Mouse (Mus musculus) induced T-regulatory cell, adult 2 months (primary cell): Measurements from ENCODE around the gene Ccdc74a.

Experiments used
- DNase-seq: peaks from one replicate; pipeline ENCODE4 v3.0.0-alpha.2; 2012; ENCODE audit warnings: low read depth

The Ccdc74a gene

GRCm38 (mm10) chr16:17641301-17641700, 5.0 kb upstream of the Ccdc74a start:
- DNase-seq: no peak

GRCm38 (mm10) chr16:17642311-17642710, 4.0 kb upstream of the Ccdc74a start:
- DNase-seq: no peak

GRCm38 (mm10) chr16:17643437-17643990, 2.8 kb upstream of the Ccdc74a start:
- no peak for DNase-seq

DNA sequence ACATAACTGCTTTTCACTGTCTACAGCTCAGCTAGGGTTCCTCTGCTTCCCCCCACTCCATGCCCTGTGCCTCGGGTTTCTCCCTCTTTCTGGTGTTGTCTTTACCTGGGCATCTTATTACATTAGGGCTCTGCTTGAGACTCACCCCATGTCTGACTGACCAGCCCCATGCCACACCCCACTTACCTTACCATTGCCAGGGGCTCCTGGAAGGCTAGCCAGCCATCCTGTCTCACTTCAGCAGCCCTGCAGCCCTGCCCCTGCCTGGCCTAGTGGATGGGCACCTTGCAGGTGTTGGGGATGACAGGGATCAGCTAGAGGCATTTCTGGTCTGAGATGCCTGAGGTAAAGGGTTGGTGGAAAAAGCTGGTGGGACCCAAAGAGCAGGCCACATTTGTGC, 886 bp downstream of the Ccdc74a start:
- DNase-seq: no peak

GRCm38 (mm10) chr16:17647566-17648340, 1.5 kb downstream of the Ccdc74a start:
- no peak for DNase-seq

DNA sequence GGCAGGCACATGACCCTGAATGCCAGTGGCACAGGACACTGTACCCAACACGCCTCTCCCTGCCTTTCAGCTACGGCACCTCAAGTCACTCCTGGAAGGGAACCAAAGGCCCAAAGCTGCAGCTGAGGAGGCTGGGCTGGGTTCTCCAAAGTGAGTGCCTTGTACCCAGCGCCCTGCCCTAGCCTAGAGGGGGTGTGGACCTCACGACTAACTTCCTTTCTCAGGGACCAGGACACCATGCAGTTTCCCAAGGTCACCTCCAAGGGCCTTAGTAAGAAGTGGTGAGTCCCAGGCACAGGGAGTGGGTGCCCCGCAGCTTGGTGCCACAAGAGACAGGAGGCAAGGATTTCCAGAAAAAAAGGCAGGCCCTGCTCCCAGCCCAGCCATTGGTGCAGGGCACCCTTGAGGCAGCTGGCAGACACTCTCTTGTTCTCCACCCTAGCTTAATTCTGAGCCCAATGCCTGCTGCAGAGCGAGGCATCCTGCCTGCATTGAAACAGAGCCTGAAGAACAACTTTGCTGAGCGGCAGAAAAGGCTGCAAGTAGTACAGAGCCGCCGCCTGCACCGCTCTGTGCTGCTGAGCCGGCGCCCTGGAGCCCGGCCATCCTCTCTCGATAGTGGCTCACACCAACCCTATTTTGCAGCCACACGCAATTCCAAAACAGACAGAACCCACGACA, 3.8 kb downstream of the Ccdc74a start:
- DNase-seq: no peak

GRCm38 (mm10) chr16:17650711-17651110, 4.4 kb downstream of the Ccdc74a start:
- no peak for DNase-seq

DNA sequence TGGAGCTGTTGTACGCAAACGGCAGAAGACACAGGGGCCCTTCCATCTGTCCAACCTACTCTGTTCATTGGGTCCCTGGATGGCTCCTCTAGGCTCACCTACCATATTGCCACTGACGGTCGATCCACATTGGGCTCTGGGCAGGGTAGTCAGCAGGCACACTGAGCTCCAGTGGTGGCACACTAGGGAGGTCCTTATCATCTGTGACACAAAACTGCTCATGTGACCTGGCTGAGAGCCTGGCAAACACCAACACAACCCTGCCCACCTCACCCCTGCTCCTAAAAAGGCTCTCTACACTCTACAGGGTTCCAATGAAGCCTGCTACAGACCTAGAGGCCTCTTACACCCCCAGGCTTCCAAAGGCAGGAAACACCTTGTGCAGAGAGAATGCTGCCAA, 6.3 kb downstream of the Ccdc74a start:
- DNase-seq: no peak

- no peak for DNase-seq
Measured at GRCm38 (mm10) chr16:17653601-17654000, 7.3 kb downstream of the Ccdc74a start.

DNA sequence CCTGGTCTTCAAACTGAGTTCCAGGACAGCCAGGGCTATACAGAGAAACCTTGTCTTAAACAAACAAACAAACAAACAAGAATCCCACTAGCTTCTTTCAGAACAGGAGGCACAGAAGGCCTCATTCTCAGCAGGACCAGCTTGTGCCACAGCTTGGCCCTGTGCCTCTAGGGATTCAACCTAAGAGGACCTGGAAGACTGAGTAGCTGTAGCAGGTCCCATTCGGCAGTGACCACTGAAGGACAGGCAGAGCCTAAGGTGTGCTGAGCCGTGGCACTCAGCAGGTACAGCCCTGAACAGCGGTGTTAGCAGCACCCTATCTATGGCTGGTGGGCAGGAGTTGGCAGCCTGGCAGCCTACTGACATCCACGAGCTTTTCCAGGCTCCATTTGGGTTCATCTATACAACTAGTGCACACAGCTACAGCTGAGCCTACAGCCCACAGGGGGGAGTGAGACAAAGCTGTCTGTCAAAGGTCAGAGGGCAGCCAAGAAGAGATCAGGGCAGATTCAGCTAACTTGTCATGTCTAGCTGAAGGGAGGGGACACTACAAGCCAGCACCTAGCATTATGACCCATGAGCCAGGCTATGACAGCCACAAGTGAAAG, 8.0 kb downstream of the Ccdc74a start:
- no peak for DNase-seq

GRCm38 (mm10) chr16:17656212-17656871, 10.1 kb downstream of the Ccdc74a start:
- no peak for DNase-seq

DNA sequence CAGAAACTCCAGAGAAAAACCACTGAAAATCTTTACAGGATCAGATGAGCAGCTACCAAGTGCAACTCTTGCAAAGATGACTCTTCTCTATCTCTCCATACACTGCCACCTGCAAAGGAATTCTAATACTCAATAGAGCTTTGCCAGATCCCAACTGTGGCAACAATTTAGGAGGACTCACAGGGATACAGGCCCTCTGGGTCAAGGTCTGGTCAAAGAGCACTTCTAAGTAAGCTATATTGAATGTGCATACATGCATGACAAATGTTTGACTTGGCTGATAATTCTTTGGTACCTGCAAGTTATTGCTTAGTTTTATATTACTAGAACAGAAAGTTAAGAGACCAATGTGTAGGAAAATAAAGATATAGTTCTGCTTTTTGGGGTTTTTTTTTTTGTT, 19.3 kb downstream of the Ccdc74a start:
- DNase-seq: no peak

DNA sequence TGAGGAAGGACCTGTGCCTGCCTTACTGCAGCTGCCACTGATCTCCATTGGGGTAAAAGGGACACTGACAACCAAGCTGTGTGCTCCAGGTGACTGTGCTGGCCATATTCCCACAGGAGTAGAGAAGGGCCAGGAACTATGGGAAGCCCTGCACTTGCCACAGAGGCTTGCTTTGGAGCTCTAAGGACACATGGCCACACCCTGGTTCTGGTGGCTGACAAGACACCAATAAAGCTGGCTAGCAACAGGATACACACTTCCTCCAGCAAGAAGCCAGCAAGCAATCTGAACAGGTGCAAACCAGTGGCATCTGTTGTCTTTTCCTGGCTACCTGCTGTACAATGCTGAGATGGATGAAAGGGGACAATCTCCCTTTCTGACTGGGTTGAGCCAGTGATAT, 23.6 kb downstream of the Ccdc74a start:
- DNase-seq: no peak

DNA sequence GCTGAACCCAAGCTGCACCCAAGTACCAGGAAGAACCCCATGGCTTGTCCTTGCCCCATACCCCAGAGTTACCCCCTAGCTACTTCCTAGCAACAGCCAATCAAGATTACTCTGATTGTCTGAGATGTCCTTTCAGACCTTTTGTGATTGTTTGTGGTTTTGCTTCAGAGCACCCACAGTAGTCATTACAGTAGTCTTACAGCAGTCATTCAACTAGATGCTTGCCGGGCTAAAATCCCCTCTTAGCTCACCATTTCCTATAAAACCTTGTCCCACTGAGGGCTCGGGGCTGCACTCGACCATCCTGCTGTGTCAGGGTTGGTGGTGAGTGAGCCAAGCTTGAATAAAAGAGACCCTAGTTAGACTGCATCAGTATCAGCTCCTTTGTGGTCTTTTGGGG, 48.6 kb downstream of the Ccdc74a start:
- peak; percentile 85 for DNase-seq
